Mouse (Mus musculus): ENCODE measurements around the gene Afg1l.

GRCm38 (mm10) chr10:42474946-42475514 lies 3.3 kb downstream of the Afg1l start:
- TF ChIP-seq CTCF (IDR thresholded peaks at IDR 0.05; ENCODE audit: insufficient read depth, low read depth, low read length) (no peak), POLR2A (IDR thresholded peaks at IDR 0.05; ENCODE audit: insufficient read depth, low read depth, low read length) (no peak)

All from olfactory bulb, adult 2 months (tissue).